Mouse (Mus musculus): ENCODE results near the gene Lancl2. TPM values are rescaled to one million over a fixed set of nuclear protein-coding genes. Genes with fewer than 3 reads are reported as not detected.
A peak's percentile ranks its signal among the peaks of the same experiment; 100 is the strongest.

Gene Lancl2
- polyA plus RNA-seq, 1 experiment from 2014 or later, result 14.5 TPM

DNA sequence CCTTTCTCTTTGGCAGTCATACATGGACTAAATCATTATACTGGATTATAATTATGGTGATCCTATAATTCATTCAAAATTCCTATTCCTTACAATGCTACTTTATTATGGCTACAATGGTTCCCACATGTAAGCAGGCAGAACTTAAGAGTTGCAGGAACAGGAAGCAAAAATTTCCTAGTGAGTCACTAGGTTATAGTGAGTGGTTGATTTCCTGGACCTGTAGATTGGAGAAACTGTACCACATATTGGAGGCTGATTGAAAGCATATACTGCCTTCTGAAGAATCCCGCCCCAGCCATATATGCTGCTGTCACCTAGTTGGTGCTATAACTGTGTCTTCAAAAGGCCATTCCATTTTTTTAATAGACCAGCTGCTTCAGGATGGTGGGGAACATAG is 40.4 kb downstream of the Lancl2 start:
- no peak for DNase-seq
- no peaks in the 10 kb centered on the region for H3K27me3 ChIP-seq
- peaks cover 62% of the 10 kb centered on the region for H3K4me1 ChIP-seq (replicated peaks)
- H3K9ac ChIP-seq, result no peak overlapping the region; the same call in 1 of the 2 replicates
- H3K36me3 ChIP-seq, result peaks cover 5% of the 10 kb centered on the region; the same call in 1 of the 2 replicates
- no peak overlapping the region for H3K4me3 ChIP-seq (replicated peaks)
- 74% methylated on average over 1 of the region's 1 CpGs for WGBS (ENCODE audit: insufficient replicate concordance)
- H3K27ac ChIP-seq, result peak overlapping the region; percentile 98
- no peak for ATAC-seq (ENCODE audit: low read depth)
- no peak overlapping the region for H3K4me2 ChIP-seq
- H3K9me3 ChIP-seq (replicated peaks), result no peaks in the 10 kb centered on the region

GRCm38 (mm10) chr6:57743333-57743732 is 41.0 kb downstream of the Lancl2 start:
- 56% methylated on average over 2 of the region's 2 CpGs for WGBS (ENCODE audit: insufficient replicate concordance)
- Histone ChIP-seq H3K4me3 (replicated peaks) (no peak overlapping the region), H3K4me2 (no peak overlapping the region), H3K27ac (peak overlapping the region; percentile 98), H3K27me3 (no peaks in the 10 kb centered on the region), H3K4me1 (replicated peaks) (peaks cover 67% of the 10 kb centered on the region), H3K36me3 (peaks cover 6% of the 10 kb centered on the region; the same call in 1 of the 2 replicates), H3K9ac (peak overlapping the region; percentile 61), H3K9me3 (replicated peaks) (no peaks in the 10 kb centered on the region)
- peak; percentile 55 for DNase-seq
- peak; percentile 57 for ATAC-seq (ENCODE audit: low read depth)

GRCm38 (mm10) chr6:57744123-57744522 is 41.8 kb downstream of the Lancl2 start:
- WGBS (ENCODE audit: insufficient replicate concordance), result 87% methylated on average over 2 of the region's 2 CpGs
- Histone ChIP-seq H3K4me2 (no peak overlapping the region; the same call in 1 of the 2 replicates), H3K27me3 (no peaks in the 10 kb centered on the region), H3K4me1 (replicated peaks) (peaks cover 64% of the 10 kb centered on the region), H3K36me3 (peaks cover 6% of the 10 kb centered on the region; the same call in 1 of the 2 replicates), H3K9ac (peak overlapping the region; percentile 61), H3K9me3 (replicated peaks) (no peaks in the 10 kb centered on the region), H3K27ac (peak overlapping the region; percentile 98), H3K4me3 (replicated peaks) (no peak overlapping the region)
- DNase-seq (no peak), ATAC-seq (ENCODE audit: low read depth) (no peak)

DNA sequence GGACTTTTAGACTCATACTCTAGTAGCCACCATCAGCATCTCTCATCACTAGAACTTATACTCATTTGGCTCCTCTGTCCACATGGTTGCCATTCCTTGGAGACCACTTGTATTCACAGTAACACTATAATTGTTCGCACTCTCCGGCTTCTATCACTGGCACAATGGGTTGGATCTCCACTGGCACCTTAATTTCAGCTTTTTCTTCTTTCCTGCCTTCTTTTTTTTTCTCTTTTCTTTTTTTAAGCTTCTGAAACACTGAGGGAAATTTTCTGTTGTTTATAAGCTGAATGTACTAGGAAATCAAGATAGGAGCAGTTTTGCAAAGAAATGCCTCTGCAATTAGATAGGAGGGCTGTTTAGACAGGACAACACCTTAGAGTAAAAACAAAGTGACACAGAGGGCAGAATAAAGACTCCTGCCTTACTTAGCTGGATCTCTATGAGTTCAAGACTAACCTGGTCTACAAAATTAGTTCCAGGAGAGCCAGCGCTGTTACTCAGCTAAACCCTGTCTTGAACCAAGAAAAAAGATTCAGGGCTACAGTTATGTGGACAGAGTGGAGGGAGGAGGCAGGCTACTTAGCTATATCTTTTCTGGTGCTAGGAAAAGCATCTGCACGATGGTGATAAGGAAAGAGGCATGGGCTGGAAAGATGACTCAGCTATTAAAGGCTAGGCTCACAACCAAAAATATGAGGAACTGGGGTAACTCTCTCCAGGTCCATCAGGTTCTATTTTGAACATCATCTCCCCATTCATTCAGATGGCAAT is 42.8 kb downstream of the Lancl2 start:
- Histone ChIP-seq H3K4me1 (replicated peaks) (peaks cover 56% of the 10 kb centered on the region), H3K9ac (peak overlapping the region; percentile 71)

DNA sequence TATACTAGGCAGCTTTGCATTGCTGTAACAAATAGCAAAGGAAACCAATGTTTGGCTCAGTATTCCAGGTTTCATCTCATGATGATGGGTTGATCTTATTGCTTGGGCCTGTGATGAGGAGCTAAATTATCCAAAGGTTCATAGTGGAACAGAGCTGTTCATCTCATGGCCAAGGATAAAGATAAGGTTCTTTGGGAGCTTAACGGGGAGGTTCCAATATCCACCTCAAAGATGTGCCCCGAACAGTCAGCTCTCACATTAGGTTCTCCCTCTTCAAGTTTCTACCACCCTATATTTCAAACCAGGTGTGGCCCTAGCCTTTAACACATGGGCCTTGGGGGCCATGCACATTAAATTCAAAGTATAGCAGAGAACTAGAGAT is 43.4 kb downstream of the Lancl2 start:
- Histone ChIP-seq H3K27me3 (no peaks in the 10 kb centered on the region), H3K9me3 (replicated peaks) (no peaks in the 10 kb centered on the region), H3K4me3 (replicated peaks) (no peak overlapping the region), H3K4me2 (peak overlapping the region; percentile 55), H3K9ac (peak overlapping the region; percentile 71), H3K27ac (peak overlapping the region; percentile 98), H3K36me3 (peaks cover 9% of the 10 kb centered on the region), H3K4me1 (replicated peaks) (peaks cover 58% of the 10 kb centered on the region)
- 19% methylated on average over 2 of the region's 2 CpGs for WGBS (ENCODE audit: insufficient replicate concordance)
- no peak for DNase-seq
- ATAC-seq (ENCODE audit: low read depth), result peak; percentile 71

More for the DNA sequence above, 42.8 kb downstream of the Lancl2 start:
- ATAC-seq (ENCODE audit: low read depth) (peak; percentile 94), DNase-seq (peak; percentile 81)
- Histone ChIP-seq H3K27me3 (no peaks in the 10 kb centered on the region), H3K9me3 (replicated peaks) (no peaks in the 10 kb centered on the region), H3K27ac (peak overlapping the region; percentile 98), H3K36me3 (peaks cover 8% of the 10 kb centered on the region; the same call in 1 of the 2 replicates), H3K4me2 (peak overlapping the region; percentile 55), H3K4me3 (replicated peaks) (no peak overlapping the region)
- WGBS (ENCODE audit: insufficient replicate concordance), result 48% methylated on average over 4 of the region's 4 CpGs

- peak; percentile 99 for ATAC-seq (ENCODE audit: low read depth)
- H3K27ac ChIP-seq, result peak overlapping the region; percentile 88
Observed at GRCm38 (mm10) chr6:57753962-57754759, 51.8 kb downstream of the Lancl2 start.

DNA sequence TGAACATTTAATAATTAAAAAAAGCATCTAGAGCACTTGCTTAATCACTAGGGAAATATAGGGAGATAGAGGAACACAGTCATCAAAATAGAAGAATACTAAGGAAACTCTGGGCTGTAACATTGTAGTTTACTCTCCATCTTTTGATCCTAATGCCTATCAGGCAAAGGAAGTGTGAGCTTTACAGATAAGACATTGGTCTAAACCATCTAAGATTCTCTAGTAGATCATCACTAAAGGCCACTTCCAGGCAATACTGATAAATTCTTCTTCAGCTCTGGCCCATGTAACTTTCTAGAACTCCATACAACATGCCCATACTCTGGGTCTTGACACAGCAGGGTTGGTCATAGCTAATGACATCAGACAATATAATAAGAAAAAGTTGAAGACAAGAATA is 60.7 kb downstream of the Lancl2 start:
- ATAC-seq (ENCODE audit: low read depth), result no peak
- peaks cover 77% of the 10 kb centered on the region for H3K4me1 ChIP-seq (replicated peaks)
- no peaks in the 10 kb centered on the region for H3K9me3 ChIP-seq (replicated peaks)
- H3K4me2 ChIP-seq, result no peak overlapping the region
- H3K9ac ChIP-seq, result 0 out of 2 replicates have a peak overlapping the region, but pooled peaks have one; percentile 14
- H3K36me3 ChIP-seq, result peaks cover 42% of the 10 kb centered on the region
- H3K27me3 ChIP-seq, result no peaks in the 10 kb centered on the region
- peak overlapping the region; percentile 66 for H3K27ac ChIP-seq
- H3K4me3 ChIP-seq (replicated peaks), result no peak overlapping the region
- DNase-seq, result no peak

More at GRCm38 (mm10) chr6:57753962-57754759, 51.8 kb downstream of the Lancl2 start:
- peak overlapping the region; percentile 17; the same call in 1 of the 2 replicates for H3K4me3 ChIP-seq (replicated peaks)
- H3K36me3 ChIP-seq, result peaks cover 43% of the 10 kb centered on the region
- peak overlapping the region; percentile 71 for H3K9ac ChIP-seq
- peak overlapping the region; percentile 53 for H3K4me2 ChIP-seq
- peak; percentile 49 for DNase-seq
- no peaks in the 10 kb centered on the region for H3K9me3 ChIP-seq (replicated peaks)
- H3K27me3 ChIP-seq, result no peaks in the 10 kb centered on the region
- peaks cover 54% of the 10 kb centered on the region for H3K4me1 ChIP-seq (replicated peaks)
- 68% methylated on average over 9 of the region's 9 CpGs for WGBS (ENCODE audit: insufficient replicate concordance)

- Histone ChIP-seq H3K36me3 (peaks cover 43% of the 10 kb centered on the region), H3K9ac (peak overlapping the region; percentile 69), H3K4me1 (replicated peaks) (peaks cover 91% of the 10 kb centered on the region), H3K27me3 (no peaks in the 10 kb centered on the region), H3K27ac (peak overlapping the region; percentile 96), H3K9me3 (replicated peaks) (no peaks in the 10 kb centered on the region), H3K4me3 (replicated peaks) (no peak overlapping the region), H3K4me2 (peak overlapping the region; percentile 70)
- 42% methylated on average over 3 of the region's 3 CpGs for WGBS (ENCODE audit: insufficient replicate concordance)
- DNase-seq (peak; percentile 9), ATAC-seq (ENCODE audit: low read depth) (no peak)
Observed at GRCm38 (mm10) chr6:57765095-57765878, 62.9 kb downstream of the Lancl2 start.

GRCm38 (mm10) chr6:57766287-57766686 is 63.9 kb downstream of the Lancl2 start:
- ATAC-seq (ENCODE audit: low read depth) (peak; percentile 90), DNase-seq (peak; percentile 72)
- Histone ChIP-seq H3K27me3 (no peaks in the 10 kb centered on the region), H3K36me3 (peaks cover 45% of the 10 kb centered on the region), H3K4me3 (replicated peaks) (peak overlapping the region; percentile 31), H3K4me1 (replicated peaks) (peaks cover 91% of the 10 kb centered on the region), H3K9me3 (replicated peaks) (no peaks in the 10 kb centered on the region), H3K27ac (peak overlapping the region; percentile 96), H3K9ac (peak overlapping the region; percentile 72), H3K4me2 (peak overlapping the region; percentile 70)
- WGBS (ENCODE audit: insufficient replicate concordance), result 19% methylated on average over 1 of the region's 1 CpGs

DNA sequence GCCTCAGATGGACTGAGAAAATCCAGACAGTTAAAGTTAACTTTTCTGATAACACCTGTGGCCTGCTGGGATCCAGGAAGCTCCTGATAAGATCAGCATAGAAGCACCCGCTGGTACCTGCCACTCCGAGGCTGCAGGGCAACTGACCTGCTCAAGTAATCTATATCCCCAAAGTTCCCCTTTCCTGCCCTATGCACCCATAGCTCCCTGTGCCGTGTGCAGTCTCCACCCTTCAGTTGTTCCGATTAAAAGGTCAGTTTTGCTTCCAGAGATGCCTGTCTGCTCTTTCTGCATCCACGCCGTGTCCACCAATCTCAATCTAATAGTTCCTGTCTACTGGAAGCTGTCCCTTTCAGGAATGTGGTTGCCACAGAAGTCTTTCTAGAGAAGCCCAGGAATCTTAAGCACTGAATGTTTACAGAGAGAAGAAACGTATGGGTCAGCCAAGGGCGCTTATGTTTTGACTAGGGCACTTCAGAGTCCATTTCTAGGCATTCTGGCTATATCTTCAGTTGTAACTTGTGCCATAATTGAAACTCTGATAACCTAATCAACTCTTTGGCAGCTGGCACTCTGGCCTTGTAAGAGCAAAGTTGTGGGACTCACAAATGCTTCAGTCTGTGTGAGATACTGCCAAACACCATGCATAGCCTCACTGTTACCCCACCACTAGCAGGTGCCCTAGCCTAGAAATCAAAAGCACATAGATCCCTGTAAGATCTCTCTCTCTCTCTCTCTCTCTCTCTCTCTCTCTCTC is 65.0 kb downstream of the Lancl2 start:
- DNase-seq (peak; percentile 67), ATAC-seq (ENCODE audit: low read depth) (peak; percentile 84)
- Histone ChIP-seq H3K4me1 (replicated peaks) (peaks cover 81% of the 10 kb centered on the region), H3K9ac (peak overlapping the region; percentile 72), H3K9me3 (replicated peaks) (no peaks in the 10 kb centered on the region), H3K4me3 (replicated peaks) (peak overlapping the region; percentile 31), H3K27ac (peak overlapping the region; percentile 96), H3K4me2 (peak overlapping the region; percentile 70), H3K27me3 (no peaks in the 10 kb centered on the region), H3K36me3 (peaks cover 39% of the 10 kb centered on the region)
- WGBS (ENCODE audit: insufficient replicate concordance), result 12% methylated on average over 8 of the region's 8 CpGs
